Mouse (Mus musculus): ENCODE results near the gene Gm8020. TPM values are rescaled to one million over a fixed set of nuclear protein-coding genes. Genes with fewer than 3 reads are reported as not detected.
A peak's percentile ranks its signal among the peaks of the same experiment; 100 is the strongest.
"Not testable (repeated sequence)": the region's sequence is repeated elsewhere in the genome, so short reads cannot be mapped to it uniquely, and the experiment has no call there.

Gm8020 gene
- not detected in 2 replicates for polyA plus RNA-seq (2015; fragmentation: Nextera tagmentation; extraction: Ambion mirVana)

DNA sequence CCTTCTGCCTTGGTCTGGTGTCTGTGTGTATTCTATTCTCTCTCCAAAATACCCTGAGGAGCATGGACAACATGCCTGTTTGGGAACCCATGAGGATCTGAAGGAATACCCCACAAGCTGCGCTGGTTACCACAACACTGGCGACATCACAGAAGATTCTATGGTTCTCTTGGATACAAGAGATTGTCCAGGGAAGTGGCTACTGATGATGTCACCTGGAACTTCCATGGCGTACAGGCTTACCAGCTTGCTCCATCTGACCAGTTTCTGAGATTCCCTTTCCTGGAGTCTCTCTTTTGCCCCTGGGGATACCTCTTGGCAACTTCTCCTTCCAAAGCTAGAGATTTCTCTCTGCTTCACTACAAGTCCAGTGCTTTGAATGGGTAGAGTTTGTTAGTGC lies at the start of gene Gm8020:
Gene Gm8020, minus strand, starts transcription at position 101 of the 400 bp plus-strand sequence.
- H3K9me3 ChIP-seq (replicated peaks); H3K4me3 ChIP-seq; H3K27ac ChIP-seq; H3K4me1 ChIP-seq; ATAC-seq; H3K36me3 ChIP-seq (ENCODE audit: poor library complexity, severe bottlenecking); H3K9ac ChIP-seq; H3K27me3 ChIP-seq; H3K4me2 ChIP-seq: not testable (repeated sequence)
- 76% methylated on average over 2 of the region's 3 CpGs for WGBS

- H3K36me3 ChIP-seq (ENCODE audit: poor library complexity, severe bottlenecking); H3K27me3 ChIP-seq; H3K27ac ChIP-seq; H3K4me2 ChIP-seq; H3K4me3 ChIP-seq; H3K4me1 ChIP-seq; H3K9me3 ChIP-seq (replicated peaks); H3K9ac ChIP-seq: not testable (repeated sequence)
- 9% methylated on average over 21 of the region's 31 CpGs for WGBS
- ATAC-seq = peak; percentile 70
Measured at GRCm38 (mm10) chr14:42543170-42543701, 41.1 kb upstream of the Gm8020 start.

DNA sequence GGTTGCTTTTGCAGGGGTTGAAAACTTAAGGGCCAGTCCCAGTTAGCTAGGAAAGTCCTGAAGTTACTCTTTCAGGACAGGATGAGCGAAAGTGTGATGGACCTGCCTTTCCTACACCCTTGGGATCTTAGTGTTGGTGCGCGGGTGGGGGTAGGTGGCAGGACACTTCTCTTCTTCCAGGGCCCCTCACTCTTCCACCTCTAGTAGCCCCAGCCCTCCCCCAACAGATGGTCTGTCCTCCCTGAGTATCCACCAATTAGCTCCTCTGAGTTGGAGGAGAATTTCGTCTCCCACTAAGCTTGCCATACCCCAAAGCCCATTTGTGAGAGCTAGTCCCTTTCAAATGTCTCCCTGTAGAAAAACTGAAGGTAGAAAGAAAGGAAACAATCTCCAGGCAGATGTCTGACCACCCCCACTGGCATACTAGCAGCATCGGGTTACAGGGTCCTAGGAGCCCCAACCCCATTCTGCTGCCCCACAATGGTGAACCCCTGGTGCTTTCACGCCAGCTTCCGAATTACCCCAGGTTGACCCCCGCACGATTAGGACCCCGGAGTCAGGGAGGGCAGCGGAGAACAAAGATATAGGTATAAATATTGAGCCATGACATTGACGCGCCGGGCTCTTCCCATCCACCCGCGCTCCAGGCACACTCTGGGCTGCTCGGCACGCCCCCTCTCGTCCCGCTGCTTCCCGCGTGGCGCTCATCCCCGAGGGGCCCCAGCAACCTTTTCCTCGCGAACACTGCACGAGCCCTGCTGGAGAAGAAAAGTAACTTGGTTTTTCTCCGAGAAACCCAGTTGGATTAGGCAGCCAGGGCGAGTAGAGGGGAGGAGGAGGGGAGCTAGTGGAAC lies 40.4 kb upstream of the Gm8020 start:
- not testable (repeated sequence) for H3K4me1 ChIP-seq; H3K27ac ChIP-seq; H3K9ac ChIP-seq; H3K9me3 ChIP-seq (replicated peaks); H3K4me2 ChIP-seq; H3K27me3 ChIP-seq; H3K4me3 ChIP-seq; H3K36me3 ChIP-seq (ENCODE audit: poor library complexity, severe bottlenecking)
- WGBS = 22% methylated on average over 20 of the region's 29 CpGs
- peak; percentile 77 for ATAC-seq

DNA sequence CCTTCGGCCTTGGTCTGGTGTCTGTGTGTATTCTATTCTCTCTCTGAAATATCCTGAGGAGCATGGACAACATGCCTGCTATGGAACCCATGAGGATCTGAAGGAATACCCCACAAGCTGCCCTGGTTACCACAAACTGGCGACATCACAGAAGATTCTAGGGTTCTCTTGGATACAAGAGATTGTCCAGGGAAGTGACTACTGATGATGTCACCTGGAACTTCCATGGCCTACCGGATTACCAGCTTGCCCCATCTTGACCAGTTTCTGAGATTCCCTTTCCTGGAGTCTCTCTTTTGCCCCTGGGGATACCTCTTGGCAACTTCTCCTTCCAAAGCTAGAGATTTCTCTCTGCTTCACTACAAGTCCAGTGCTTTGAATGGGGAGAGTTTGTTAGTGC lies 22.0 kb upstream of the Gm8020 start, which contains the start of gene Gm8024:
Gene Gm8024, minus strand, starts transcription at position 101 of the 400 bp plus-strand sequence.
- WGBS = 94% methylated on average over 1 of the region's 3 CpGs
- not testable (repeated sequence) for H3K4me2 ChIP-seq; ATAC-seq; H3K27me3 ChIP-seq; H3K4me3 ChIP-seq; H3K9me3 ChIP-seq (replicated peaks); H3K4me1 ChIP-seq; H3K27ac ChIP-seq; H3K9ac ChIP-seq; H3K36me3 ChIP-seq (ENCODE audit: poor library complexity, severe bottlenecking)

- 61% methylated on average over 2 of the region's 2 CpGs for WGBS
- not testable (repeated sequence) for H3K9me3 ChIP-seq (replicated peaks); H3K9ac ChIP-seq; ATAC-seq; H3K4me3 ChIP-seq; H3K27me3 ChIP-seq; H3K27ac ChIP-seq; H3K36me3 ChIP-seq (ENCODE audit: poor library complexity, severe bottlenecking); H3K4me1 ChIP-seq; H3K4me2 ChIP-seq
Measured at GRCm38 (mm10) chr14:42463581-42463980, 38.6 kb downstream of the Gm8020 start, which contains the start of gene Gm8011. Gene Gm8011, plus strand, starts transcription at chr14:42463881.

Other genes with a start within 250 kb of the Gm8020 start
- not detected in 2 replicates for gene Gm17026, start 242.3 kb downstream of the Gm8020 start, polyA plus RNA-seq (2015; fragmentation: Nextera tagmentation; extraction: Ambion mirVana)
- gene Gm9611, start 205.0 kb downstream of the Gm8020 start, polyA plus RNA-seq (2015; fragmentation: Nextera tagmentation; extraction: Ambion mirVana) = not detected in 2 replicates
- gene Gm7995, start 192.1 kb downstream of the Gm8020 start, polyA plus RNA-seq (2015; fragmentation: Nextera tagmentation; extraction: Ambion mirVana) = not detected in 2 replicates
- not detected in 2 replicates for gene Gm8005, start 62.7 kb downstream of the Gm8020 start, polyA plus RNA-seq (2015; fragmentation: Nextera tagmentation; extraction: Ambion mirVana)
- gene Gm8011, start 38.5 kb downstream of the Gm8020 start, polyA plus RNA-seq (2015; fragmentation: Nextera tagmentation; extraction: Ambion mirVana) = not detected in 2 replicates
- not detected in 2 replicates for gene Gm8024, start 21.9 kb upstream of the Gm8020 start, polyA plus RNA-seq (2015; fragmentation: Nextera tagmentation; extraction: Ambion mirVana)
- gene Gm17124, start 97.5 kb upstream of the Gm8020 start, polyA plus RNA-seq (2015; fragmentation: Nextera tagmentation; extraction: Ambion mirVana) = not detected in 2 replicates
- not detected in 2 replicates for gene Gm3633, start 139.6 kb upstream of the Gm8020 start, polyA plus RNA-seq (2015; fragmentation: Nextera tagmentation; extraction: Ambion mirVana)
- gene Gm10378, start 153.6 kb upstream of the Gm8020 start, polyA plus RNA-seq (2015; fragmentation: Nextera tagmentation; extraction: Ambion mirVana) = not detected in 2 replicates

Data from forebrain, embryonic 13.5 days (tissue).